Mouse (Mus musculus): ENCODE measurements around the gene Mcu. TPM values are rescaled to one million over a fixed set of nuclear protein-coding genes. Genes with fewer than 3 reads are reported as not detected.

The Mcu gene
- polyA plus RNA-seq, 1 experiment = 16.7 TPM

GRCm38 (mm10) chr10:59580593-59581149 is 35.8 kb downstream of the Mcu start:
- Histone ChIP-seq H3K4me1 (ENCODE audit: control insufficient read depth, insufficient read depth, low read length) (no peaks in the 10 kb centered on the region), H3K27ac (ENCODE audit: control insufficient read depth, insufficient read depth, low read depth, low read length) (no peak overlapping the region), H3K27me3 (ENCODE audit: control insufficient read depth, insufficient read depth, low read length) (no peaks in the 10 kb centered on the region), H3K4me3 (ENCODE audit: control insufficient read depth, low read depth, low read length) (no peak overlapping the region), H3K36me3 (ENCODE audit: control insufficient read depth, insufficient read depth, low read length) (no peaks in the 10 kb centered on the region)
- TF ChIP-seq CTCF (IDR thresholded peaks at IDR 0.05; ENCODE audit: control insufficient read depth, insufficient read depth, insufficient replicate concordance, low read depth, low read length) (no peak), POLR2A (IDR thresholded peaks at IDR 0.05; ENCODE audit: control insufficient read depth, low read depth, low read length) (no peak)

GRCm38 (mm10) chr10:59579645-59580044 is 36.8 kb downstream of the Mcu start:
- Histone ChIP-seq H3K4me3 (ENCODE audit: control insufficient read depth, low read depth, low read length) (no peak overlapping the region), H3K27ac (ENCODE audit: control insufficient read depth, insufficient read depth, low read depth, low read length) (no peak overlapping the region), H3K36me3 (ENCODE audit: control insufficient read depth, insufficient read depth, low read length) (no peaks in the 10 kb centered on the region), H3K27me3 (ENCODE audit: control insufficient read depth, insufficient read depth, low read length) (no peaks in the 10 kb centered on the region), H3K4me1 (ENCODE audit: control insufficient read depth, insufficient read depth, low read length) (no peaks in the 10 kb centered on the region)
- TF ChIP-seq POLR2A (IDR thresholded peaks at IDR 0.05; ENCODE audit: control insufficient read depth, low read depth, low read length) = no peak
- TF ChIP-seq CTCF (IDR thresholded peaks at IDR 0.05; ENCODE audit: control insufficient read depth, insufficient read depth, insufficient replicate concordance, low read depth, low read length) = no peak

GRCm38 (mm10) chr10:59577871-59578801 is 38.4 kb downstream of the Mcu start:
- Histone ChIP-seq H3K27me3 (ENCODE audit: control insufficient read depth, insufficient read depth, low read length) (no peaks in the 10 kb centered on the region), H3K36me3 (ENCODE audit: control insufficient read depth, insufficient read depth, low read length) (no peaks in the 10 kb centered on the region), H3K4me1 (ENCODE audit: control insufficient read depth, insufficient read depth, low read length) (no peaks in the 10 kb centered on the region), H3K27ac (ENCODE audit: control insufficient read depth, insufficient read depth, low read depth, low read length) (peak overlapping the region; percentile 5; the same call in 1 of the 2 replicates), H3K4me3 (ENCODE audit: control insufficient read depth, low read depth, low read length) (no peak overlapping the region)
- no peak for TF ChIP-seq POLR2A (IDR thresholded peaks at IDR 0.05; ENCODE audit: control insufficient read depth, low read depth, low read length)
- no peak for TF ChIP-seq CTCF (IDR thresholded peaks at IDR 0.05; ENCODE audit: control insufficient read depth, insufficient read depth, insufficient replicate concordance, low read depth, low read length)

GRCm38 (mm10) chr10:59576305-59576704 is 40.2 kb downstream of the Mcu start:
- Histone ChIP-seq H3K36me3 (ENCODE audit: control insufficient read depth, insufficient read depth, low read length) (no peaks in the 10 kb centered on the region), H3K27me3 (ENCODE audit: control insufficient read depth, insufficient read depth, low read length) (no peaks in the 10 kb centered on the region), H3K27ac (ENCODE audit: control insufficient read depth, insufficient read depth, low read depth, low read length) (peak overlapping the region; percentile 53; the same call in 1 of the 2 replicates), H3K4me1 (ENCODE audit: control insufficient read depth, insufficient read depth, low read length) (no peaks in the 10 kb centered on the region), H3K4me3 (ENCODE audit: control insufficient read depth, low read depth, low read length) (no peak overlapping the region)
- TF ChIP-seq CTCF (IDR thresholded peaks at IDR 0.05; ENCODE audit: control insufficient read depth, insufficient read depth, insufficient replicate concordance, low read depth, low read length) (no peak), POLR2A (IDR thresholded peaks at IDR 0.05; ENCODE audit: control insufficient read depth, low read depth, low read length) (no peak)

GRCm38 (mm10) chr10:59571964-59572363 is 44.5 kb downstream of the Mcu start:
- no peaks in the 10 kb centered on the region for H3K27me3 ChIP-seq (ENCODE audit: control insufficient read depth, insufficient read depth, low read length)
- TF ChIP-seq POLR2A (IDR thresholded peaks at IDR 0.05; ENCODE audit: control insufficient read depth, low read depth, low read length) (no peak), CTCF (IDR thresholded peaks at IDR 0.05; ENCODE audit: control insufficient read depth, insufficient read depth, insufficient replicate concordance, low read depth, low read length) (no peak)
- no peak overlapping the region for H3K27ac ChIP-seq (ENCODE audit: control insufficient read depth, insufficient read depth, low read depth, low read length)
- H3K36me3 ChIP-seq (ENCODE audit: control insufficient read depth, insufficient read depth, low read length) = no peaks in the 10 kb centered on the region
- H3K4me1 ChIP-seq (ENCODE audit: control insufficient read depth, insufficient read depth, low read length) = peaks cover 2% of the 10 kb centered on the region; the same call in 1 of the 2 replicates
- H3K4me3 ChIP-seq (ENCODE audit: control insufficient read depth, low read depth, low read length) = no peak overlapping the region

- Histone ChIP-seq H3K4me1 (ENCODE audit: control insufficient read depth, insufficient read depth, low read length) (peaks cover 2% of the 10 kb centered on the region; the same call in 1 of the 2 replicates), H3K36me3 (ENCODE audit: control insufficient read depth, insufficient read depth, low read length) (no peaks in the 10 kb centered on the region), H3K27ac (ENCODE audit: control insufficient read depth, insufficient read depth, low read depth, low read length) (no peak overlapping the region), H3K27me3 (ENCODE audit: control insufficient read depth, insufficient read depth, low read length) (no peaks in the 10 kb centered on the region), H3K4me3 (ENCODE audit: control insufficient read depth, low read depth, low read length) (no peak overlapping the region)
- TF ChIP-seq CTCF (IDR thresholded peaks at IDR 0.05; ENCODE audit: control insufficient read depth, insufficient read depth, insufficient replicate concordance, low read depth, low read length) (no peak), POLR2A (IDR thresholded peaks at IDR 0.05; ENCODE audit: control insufficient read depth, low read depth, low read length) (no peak)
These were observed 45.2 kb downstream of the Mcu start for GRCm38 (mm10) chr10:59571273-59571672.

- no peaks in the 10 kb centered on the region for H3K36me3 ChIP-seq (ENCODE audit: control insufficient read depth, insufficient read depth, low read length)
- no peak overlapping the region for H3K27ac ChIP-seq (ENCODE audit: control insufficient read depth, insufficient read depth, low read depth, low read length)
- H3K27me3 ChIP-seq (ENCODE audit: control insufficient read depth, insufficient read depth, low read length) = no peaks in the 10 kb centered on the region
- peaks cover 2% of the 10 kb centered on the region; the same call in 1 of the 2 replicates for H3K4me1 ChIP-seq (ENCODE audit: control insufficient read depth, insufficient read depth, low read length)
- TF ChIP-seq CTCF (IDR thresholded peaks at IDR 0.05; ENCODE audit: control insufficient read depth, insufficient read depth, insufficient replicate concordance, low read depth, low read length) (no peak), POLR2A (IDR thresholded peaks at IDR 0.05; ENCODE audit: control insufficient read depth, low read depth, low read length) (no peak)
- H3K4me3 ChIP-seq (ENCODE audit: control insufficient read depth, low read depth, low read length) = no peak overlapping the region
These were observed 45.7 kb downstream of the Mcu start for GRCm38 (mm10) chr10:59570780-59571179.

All from testis, adult 2 months (tissue).